Mouse (Mus musculus) brain, embryonic 14.5 days (tissue): ENCODE data around the gene Itga2b.

Experiments
- CTCF ChIP-seq: fragments of 200-500 bp; IDR thresholded peaks from 2 replicates; pipeline ENCODE4 v1.5.1; 2012; ENCODE audit warnings: inconsistent platforms, mild to moderate bottlenecking, moderate library complexity, borderline replicate concordance; ENCODE audit not compliant: insufficient read depth, insufficient read length; ENCODE audit errors: extremely low read depth
- POLR2A ChIP-seq: fragments of 200-500 bp; IDR thresholded peaks from 2 replicates; pipeline ENCODE4 v1.6.1; 2012; ENCODE audit warnings: mild to moderate bottlenecking, inconsistent platforms, borderline replicate concordance; ENCODE audit not compliant: poor library complexity, insufficient read depth, insufficient read length, severe bottlenecking; ENCODE audit errors: extremely low read depth

- TF ChIP-seq CTCF: no peak
- TF ChIP-seq POLR2A: no peak
These were observed 8.7 kb upstream of the Itga2b start for GRCm38 (mm10) chr11:102478671-102479070.
